Mouse (Mus musculus): ENCODE measurements around the gene Ankzf1.

Gene Ankzf1

DNA sequence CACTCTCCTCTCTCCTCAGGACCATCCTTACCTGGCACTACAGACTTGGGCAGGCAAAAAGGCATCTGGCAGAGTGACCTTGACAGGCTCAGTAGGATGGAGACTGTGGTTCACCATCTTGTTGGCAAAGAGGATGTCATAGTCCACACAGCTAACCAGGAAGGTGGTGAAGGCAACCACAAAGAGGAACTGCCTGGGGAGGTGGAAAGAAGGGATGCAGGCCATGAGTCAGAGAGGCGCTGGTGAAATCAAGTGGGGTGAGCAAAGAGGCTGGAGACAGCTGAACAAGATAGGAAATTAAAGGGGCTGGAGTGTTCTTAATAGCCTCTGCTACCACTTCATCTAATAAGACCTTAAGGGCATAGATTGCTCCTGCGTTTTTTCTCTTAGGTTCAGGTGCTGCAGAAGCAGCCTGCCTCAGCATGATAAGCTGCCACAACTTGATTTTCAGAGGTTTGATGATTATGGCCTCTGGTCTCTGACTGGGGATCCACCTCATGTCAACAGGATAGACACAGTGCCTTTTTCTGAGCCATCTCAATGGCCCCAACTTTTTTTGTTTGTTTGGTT lies 4.0 kb upstream of the Ankzf1 start:
- no peak for DNase-seq (ENCODE audit: low spot score)

DNA sequence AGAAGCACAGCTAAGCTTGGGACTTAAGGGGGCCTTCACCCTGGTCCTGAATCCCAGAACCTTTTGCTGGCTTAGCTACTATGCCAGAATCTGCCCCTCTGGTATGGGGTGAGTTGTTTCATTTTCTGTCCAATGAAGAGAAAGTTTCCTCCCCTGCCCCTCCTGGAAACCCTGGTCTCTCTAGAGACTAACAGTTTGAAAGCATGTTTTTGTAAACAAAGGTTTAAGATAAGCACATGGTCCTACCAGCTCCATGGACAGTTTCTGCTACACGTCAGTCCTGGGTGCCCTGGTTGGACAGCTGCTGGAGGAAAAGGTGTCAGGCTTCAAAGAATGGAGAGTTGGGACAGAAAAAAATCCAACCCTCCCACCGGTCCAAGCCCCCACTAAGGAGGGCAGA lies 1.4 kb upstream of the Ankzf1 start:
- DNase-seq (ENCODE audit: low spot score) = no peak

DNA sequence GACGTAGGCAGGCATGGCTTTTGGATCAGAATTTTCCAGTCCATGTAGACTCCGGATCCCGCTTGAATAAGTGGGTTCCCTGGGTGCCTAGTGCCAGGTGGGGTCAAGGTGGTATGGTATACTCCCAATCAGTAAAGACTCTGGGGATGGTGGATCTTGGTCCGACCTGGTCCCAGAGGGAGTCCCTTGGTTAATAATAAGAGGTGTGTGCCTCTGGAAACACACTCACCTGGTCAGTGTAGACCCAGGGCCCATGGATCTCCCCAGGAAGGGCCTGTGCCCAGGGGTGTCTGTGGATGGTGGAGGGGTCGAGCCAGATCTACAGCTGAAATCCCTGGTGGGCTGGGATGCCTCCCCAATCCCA lies 711 bp upstream of the Ankzf1 start:
- no peak for DNase-seq (ENCODE audit: low spot score)

DNA sequence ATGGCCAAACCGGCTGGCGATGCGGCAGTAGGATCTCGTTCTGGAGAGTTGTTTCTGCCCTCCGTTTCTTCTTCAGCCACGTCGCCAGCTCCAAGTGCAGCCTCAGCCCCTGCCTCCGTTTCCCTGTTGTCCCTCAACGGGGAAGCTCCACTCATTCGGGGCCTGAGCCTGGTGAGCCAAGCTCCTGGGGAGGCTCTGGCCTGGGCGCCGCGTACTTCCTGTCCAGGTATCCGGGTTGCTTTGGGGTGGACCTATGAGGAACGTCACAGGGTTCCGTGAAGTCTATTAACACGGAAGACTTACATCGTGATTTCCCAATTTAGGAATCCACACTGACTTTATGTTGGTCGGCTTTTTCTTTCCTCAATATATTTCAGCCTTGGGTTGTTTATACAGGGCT lies 501 bp downstream of the Ankzf1 start:
- no peak for DNase-seq (ENCODE audit: low spot score)

DNA sequence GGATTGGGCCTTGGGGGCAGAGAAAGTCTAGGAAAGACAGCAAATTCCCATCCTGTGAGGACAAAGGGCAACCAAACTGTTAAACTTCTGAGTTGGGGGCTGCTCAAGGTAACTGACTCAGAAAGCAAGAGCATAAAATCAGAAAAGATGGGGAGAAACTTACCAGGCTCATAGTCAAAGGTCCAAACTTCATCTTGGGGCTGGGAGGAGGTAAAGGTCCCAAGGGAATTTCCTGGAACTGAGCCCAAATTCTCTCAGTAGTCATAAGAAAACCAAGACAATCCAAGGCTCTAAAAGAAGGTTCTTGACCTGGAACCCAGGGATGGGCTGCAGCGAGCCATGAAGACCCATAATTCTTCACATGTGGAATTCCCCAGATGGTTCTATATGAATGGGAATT lies 9.3 kb downstream of the Ankzf1 start:
- no peak for DNase-seq (ENCODE audit: low spot score)

DNA sequence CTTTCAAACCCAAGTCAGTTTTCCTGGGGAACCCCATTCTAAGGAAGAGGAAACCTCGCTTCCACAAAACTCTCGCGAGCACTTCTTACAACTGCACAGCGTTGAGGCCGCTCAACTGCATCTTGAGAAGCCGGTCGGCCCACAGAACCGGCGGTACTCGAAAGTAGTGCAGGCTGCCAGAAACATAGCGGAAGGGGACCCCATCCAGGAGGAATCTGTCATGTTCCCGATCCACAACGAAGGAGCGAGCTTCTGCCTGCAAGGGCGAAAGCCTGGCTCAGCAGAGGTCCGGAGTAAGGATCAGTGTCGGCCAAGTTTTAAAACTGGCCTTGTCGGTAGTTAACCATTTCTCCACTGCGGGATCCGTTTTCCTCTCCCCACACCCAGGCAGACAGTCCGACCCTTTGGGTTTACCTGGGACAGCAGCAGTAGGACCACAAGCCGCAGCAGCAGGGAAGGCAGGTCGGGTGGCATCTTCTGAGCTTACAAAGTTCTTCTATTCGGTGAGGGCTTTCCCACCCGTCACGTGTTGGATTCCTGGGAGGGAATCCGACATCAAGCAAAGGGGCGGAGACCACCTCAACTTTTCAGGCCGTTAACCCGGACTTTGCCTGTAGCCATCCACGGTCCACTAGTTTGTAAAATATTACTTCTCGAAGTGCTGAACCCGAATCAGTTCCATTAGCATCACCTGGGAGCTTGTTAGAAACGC lies 17.2 kb downstream of the Ankzf1 start:
- peak; percentile 19 for DNase-seq (ENCODE audit: low spot score)

DNA sequence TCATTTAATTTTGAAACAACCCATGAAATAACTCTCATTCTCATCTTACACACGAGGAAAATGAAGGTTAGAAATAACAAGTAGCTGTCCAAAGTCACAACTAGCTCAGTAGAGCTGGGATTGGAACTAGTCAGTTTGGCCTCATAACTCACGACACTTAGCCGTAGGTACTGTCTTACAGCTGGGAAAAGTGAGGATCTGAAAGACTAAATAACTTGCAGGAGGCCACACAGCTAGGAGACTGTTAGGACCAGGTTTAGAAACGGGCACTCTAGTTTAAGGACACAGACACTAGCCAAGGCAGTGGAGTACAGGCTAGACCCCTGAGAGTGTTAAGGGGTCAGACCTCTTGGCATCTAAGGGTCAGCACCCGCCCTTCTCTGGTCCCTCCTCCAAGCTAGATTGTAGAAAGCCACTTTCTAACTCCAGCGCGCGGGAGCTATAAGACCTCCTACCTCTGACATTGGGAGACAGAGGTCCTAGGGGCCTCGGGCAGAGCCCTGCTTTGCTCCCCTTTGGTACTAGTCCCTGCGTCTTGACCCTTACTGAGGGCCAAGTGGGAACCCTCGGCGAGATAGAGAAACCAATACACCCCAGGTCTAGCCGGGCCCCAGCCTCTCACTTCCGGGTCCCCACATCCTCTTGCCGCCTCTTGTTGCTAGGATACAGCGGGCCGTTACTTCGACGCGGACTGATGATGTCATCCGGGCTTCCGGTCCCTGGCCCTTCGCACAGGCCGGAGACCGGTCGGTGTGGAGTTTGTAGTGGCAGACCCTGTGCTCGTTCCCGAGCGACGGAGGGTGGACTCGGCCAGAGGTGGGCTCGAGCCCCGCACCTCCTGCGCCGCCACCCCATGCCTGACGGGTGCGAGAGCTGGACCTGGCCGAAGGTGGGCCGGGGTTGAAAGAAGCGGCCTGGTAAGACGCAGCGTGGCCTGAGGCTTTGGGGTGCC lies 18.5 kb downstream of the Ankzf1 start, which contains the start of the genes Glb1l and Stk16:
TSS of gene Glb1l (minus strand) at position 678 of the 952 bp plus-strand sequence.
TSS of gene Stk16 (plus strand) at position 703 of the 952 bp plus-strand sequence.
- peak; percentile 98 for DNase-seq (ENCODE audit: low spot score)

DNA sequence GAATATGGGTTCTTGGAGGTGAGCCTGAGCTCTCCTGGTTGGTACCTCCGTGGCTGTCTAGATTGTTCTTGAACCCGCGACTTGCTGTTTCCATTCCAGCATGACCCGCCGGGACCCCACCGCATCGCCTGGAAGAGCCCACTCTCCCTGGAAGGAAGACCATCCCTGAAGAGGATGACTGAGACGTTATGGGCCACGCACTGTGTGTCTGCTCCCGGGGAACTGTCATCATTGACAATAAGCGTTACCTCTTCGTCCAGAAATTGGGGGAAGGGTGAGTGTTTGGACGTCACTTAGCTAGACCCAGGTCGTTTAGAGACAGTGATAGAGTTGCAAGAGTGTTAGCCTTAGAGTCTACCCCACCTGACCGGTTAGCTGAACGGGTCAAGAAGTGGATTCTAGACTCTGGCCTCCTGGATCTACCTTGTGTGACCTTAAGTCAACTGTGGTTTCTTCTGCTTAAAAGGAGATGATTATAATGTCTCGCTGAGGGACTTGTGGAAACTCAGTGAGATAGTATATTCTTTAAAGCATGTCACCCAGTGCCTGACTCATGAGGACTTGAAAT lies 19.3 kb downstream of the Ankzf1 start:
- no peak for DNase-seq (ENCODE audit: low spot score)

DNA sequence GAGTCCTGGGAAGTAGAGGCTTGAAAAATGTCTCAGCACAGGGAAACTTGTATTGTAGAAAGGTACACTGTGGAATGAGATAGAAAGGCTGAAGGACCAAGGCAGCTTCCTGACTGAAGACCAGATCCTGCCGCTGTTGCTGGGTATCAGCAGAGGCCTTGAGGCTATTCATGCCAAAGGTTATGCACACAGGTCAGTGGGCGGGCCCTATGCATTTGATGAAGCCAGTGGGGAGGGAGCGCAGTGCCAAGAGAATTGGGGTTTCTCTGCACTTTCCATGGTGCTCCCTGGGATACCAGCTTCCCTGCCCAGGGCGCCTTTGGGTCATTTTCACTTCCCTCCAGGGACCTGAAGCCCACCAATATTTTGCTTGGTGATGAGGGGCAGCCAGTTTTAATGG lies 20.6 kb downstream of the Ankzf1 start:
- DNase-seq (ENCODE audit: low spot score) = no peak

DNA sequence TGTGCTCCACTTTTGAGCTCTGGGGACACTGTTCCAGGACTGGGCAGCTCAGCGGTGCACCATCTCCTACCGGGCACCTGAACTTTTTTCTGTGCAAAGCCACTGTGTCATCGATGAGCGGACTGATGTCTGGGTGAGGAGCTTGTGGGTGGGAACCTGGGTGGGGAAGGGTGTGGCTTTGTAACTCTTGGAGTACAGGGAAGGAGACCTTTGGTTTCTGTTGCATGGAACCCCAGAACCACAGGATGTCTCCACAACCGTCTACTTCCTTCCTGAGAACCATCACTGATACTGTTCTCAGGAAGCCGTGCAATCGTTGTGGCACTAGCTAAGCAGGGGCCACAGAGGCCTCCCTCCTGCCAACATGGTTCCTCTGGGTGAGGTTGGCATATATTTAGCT lies 21.1 kb downstream of the Ankzf1 start:
- no peak for DNase-seq (ENCODE audit: low spot score)

DNA sequence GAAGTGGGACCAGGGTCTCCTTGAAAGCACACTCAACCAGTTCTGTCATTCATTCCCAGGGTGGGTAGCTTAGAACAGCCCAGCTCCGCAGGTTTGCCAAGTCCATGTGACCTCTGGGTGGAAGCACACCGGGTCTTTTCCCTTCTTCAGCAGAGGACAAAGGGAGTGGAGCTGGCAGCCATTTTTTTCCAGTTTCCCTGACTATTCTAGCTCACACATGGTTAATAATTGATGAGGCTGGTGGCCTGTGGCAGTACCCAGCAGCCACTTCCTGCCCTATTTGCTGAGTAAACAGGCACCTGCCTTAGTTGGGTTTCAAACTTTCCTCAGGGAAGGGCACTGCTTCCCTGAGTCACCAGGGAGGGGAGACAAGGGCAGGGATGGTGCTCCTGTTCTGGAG lies 22.5 kb downstream of the Ankzf1 start:
- DNase-seq (ENCODE audit: low spot score) = peak; percentile 23

DNA sequence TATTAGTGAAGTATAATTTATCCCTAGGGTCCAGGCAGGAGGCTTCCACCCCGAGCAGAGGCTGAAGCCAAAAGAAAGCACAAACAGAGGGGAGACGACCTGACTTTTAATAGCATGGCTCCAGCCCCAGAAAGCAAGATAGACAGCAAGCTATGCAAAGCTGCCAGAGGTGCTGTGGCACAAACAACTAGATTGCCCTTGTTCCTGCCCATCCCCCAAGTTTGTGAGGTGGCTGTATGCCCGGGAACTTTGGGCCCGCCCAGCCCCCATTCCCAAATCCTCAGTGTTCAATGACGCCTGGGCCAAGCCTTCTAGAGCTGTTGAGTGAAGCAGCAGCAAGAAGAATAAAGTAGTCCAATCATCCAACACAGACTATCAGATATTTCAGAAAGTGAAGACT lies 22.9 kb downstream of the Ankzf1 start:
- no peak for DNase-seq (ENCODE audit: low spot score)

DNA sequence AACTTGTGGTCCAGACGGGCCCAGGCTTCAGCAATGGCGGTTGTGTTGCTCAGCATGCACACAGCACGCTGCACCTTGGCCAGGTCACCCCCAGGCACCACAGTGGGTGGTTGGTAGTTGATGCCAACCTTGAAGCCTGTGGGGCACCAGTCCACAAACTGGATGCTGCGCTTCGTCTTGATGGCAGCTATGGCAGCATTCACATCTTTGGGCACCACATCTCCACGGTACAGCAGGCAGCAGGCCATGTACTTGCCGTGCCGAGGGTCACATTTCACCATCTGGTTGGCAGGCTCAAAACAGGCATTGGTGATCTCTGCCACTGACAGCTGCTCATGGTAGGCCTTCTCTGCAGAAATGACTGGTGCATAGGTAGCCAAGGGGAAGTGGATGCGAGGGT lies 23.8 kb downstream of the Ankzf1 start:
- DNase-seq (ENCODE audit: low spot score) = no peak

DNA sequence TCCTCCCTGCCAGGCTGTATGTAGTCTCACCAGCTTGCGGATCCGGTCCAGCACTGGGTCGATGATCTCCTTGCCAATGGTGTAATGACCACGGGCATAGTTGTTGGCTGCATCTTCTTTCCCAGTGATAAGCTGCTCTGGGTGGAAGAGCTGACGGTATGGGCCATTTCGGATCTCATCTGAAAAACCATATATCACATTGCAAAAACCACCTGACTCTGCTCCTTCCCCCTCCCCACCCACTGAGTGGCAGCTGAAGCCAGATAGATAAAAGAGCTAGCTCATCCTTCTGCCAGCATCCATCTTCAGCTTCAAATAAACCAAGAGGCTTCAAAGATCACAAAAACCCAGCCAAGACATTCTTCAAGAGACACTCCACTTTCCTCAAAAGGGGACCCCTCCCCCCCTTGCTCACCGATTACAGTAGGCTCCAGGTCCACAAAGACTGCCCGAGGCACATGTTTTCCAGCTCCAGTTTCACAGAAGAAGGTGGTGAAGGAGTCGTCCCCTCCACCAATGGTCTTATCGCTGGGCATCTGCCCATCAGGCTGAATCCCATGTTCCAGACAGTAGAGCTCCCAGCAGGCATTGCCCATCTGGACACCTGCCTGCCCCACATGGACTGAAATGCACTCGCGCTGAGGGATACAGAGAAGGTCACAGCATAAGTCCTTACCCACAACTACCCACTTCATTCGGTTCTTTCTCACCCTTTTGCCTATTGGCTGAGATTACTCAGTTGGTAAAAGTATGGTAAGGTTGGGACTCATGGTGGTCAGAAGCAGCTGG lies 25.0 kb downstream of the Ankzf1 start:
- no peak for DNase-seq (ENCODE audit: low spot score)

DNA sequence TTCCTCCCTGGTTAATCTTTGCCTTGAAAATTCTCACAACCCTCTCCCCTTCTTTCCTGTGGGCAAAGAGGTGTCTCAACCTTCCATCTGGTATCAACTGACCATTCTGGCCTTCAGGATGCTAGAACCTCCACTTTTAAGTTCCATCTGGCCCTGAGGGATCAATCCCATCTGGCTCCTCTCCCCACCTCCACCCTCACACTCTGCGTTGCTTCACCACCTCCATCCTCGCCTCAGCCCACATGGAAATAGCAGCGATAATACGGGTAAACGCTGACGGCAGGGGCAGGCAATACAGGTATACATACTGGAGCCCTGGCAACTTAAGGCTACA lies 25.9 kb downstream of the Ankzf1 start:
- DNase-seq (ENCODE audit: low spot score) = no peak

DNA sequence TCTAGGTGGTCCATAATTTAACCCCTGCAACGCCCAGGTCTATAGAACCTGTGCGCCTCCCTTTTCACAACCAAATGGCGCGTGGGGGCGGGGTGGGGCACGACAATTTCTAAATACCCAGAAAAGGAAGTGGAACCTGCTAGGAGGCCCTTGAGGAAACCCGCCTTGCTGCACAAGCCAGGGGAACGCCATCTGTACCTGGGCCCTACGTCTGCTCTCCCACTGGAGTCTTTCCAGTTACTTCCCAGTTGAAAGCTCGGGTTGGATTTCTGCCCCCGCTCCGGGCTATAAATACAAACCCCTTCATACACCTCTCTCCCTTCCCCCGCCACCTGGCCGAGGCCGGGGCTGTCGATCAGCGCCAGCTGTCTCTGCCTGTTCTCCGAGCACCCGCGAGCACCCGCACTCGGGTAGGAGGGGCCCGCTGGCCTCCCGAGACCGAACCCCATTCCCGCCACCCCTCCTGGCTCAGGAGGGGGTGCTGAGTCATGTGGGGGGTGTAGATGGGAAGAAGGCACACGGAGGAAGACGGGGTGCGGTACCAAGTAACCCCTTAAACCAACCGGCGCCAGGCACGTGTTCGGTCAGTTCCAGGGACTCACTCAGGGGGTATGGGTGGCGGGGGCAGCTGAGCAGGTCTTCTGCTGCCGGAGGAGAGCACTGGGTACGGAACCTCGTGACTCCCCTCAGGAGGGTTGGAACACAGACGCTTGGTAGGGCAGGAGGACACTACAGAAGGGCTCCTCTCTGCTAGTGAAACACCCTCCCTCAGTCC lies 26.5 kb downstream of the Ankzf1 start:
- no peak for DNase-seq (ENCODE audit: low spot score)

DNA sequence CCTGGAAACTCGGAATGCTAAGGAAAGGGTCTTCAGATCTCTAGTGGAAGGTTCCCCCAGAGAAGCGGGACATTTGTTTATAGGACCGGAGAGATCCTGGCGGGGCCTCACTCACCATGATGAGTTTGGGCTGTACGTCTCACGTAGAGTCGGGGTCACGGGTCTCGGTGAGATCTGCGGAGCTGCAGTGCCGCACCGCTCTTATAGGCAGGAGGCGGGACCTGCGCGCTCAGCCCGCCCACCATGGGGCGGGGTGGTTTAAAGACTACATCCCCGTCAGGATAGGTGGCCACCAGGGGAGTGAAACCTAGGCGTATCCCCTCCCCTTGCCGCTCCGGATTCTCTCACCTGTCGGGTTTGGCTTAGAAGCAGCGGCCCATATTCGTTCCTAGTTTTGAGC lies 27.1 kb downstream of the Ankzf1 start:
- DNase-seq (ENCODE audit: low spot score) = peak; percentile 68

DNA sequence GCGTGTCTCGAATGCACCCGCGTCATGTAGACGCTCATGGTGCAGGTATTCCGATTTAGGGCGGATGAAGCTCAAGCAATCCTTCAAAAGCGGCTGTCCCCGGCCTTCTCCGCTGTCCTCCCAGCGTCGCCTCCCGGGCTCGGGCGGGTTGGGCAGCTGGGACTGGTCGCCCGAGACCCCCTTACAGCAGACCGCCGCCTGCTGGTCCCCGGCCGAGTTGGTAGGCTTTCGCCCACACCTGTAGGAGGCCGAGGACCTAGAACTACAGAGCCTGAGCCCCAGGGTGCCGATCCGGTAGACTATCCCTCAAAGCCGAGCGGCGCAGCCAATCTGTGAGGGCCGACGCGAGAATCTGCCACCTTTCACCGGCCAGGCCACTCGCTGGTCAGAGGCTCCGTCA lies 27.6 kb downstream of the Ankzf1 start, which contains the start of gene Tuba4a:
TSS of gene Tuba4a (minus strand) at position 335 of the 400 bp plus-strand sequence.
- DNase-seq (ENCODE audit: low spot score) = peak; percentile 46

DNA sequence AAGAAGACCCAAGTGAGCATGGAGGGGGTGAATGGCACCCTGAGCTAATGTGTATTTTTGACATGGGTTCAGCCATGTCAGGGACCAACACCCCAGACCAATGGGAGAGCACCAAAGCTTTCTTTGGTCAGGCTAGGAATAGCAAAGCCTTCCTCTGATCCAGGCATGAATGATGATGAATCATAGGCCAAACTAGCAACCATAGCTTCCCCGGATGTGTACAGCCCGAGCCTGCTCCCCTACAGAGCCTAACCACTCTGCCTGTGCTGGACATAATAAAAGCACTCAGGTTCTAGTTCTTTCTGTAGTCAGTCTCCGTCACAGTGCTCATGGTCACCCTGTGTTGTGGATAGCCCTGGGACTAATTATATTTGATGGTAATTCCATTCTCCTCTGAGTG lies 29.6 kb downstream of the Ankzf1 start:
- DNase-seq (ENCODE audit: low spot score) = no peak

DNA sequence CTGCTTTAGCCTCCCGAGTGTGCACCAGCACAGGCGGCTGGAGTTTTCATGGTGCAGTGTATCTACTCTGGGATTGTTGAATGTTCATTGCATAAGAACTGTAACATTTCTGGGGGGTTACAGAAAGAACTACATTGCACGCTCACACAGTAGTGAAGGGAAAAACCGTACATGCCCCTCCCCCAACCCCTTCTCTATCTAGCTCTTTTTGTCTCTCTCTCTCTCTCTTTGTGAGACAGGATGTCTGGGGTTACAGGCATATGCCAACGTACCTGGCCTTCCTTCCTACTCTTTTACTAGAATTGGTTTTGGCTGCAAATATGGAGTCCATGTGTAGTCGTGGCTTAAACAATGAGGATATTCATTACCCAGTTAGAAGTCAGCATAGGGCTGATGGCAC lies 31.0 kb downstream of the Ankzf1 start:
- DNase-seq (ENCODE audit: low spot score) = no peak

DNA sequence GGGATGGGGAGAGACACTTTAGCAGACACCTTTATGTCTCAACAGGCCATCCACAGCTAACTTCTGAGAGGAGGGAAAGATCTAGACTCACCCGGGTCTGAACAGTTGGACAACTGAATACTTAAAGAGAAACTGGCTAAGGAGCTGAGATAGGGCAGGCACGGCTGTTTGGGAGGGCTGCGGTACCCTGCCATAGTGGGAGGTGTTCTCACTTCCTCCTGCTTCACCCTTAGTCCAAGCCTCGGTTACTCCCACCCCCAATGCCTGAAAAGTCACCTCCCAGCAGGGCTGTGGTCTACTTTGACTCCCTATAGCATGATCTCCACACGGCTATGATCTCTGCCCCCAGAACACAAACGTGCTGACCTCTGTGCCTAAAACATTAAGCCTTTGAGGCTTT lies 31.6 kb downstream of the Ankzf1 start:
- DNase-seq (ENCODE audit: low spot score) = no peak

All from retina, embryonic 14.5 days (tissue).